Mouse (Mus musculus): Measurements from ENCODE around the gene Tmem131l. TPM values are rescaled to one million over a fixed set of nuclear protein-coding genes. Genes with fewer than 3 reads are reported as not detected.
"Not testable (repeated sequence)": the region's sequence is repeated elsewhere in the genome, so short reads cannot be mapped to it uniquely, and the experiment has no call there.

Gene Tmem131l
- polyA plus RNA-seq, 1 experiment from 2014 or later: 91.8 TPM

GRCm38 (mm10) chr3:83885163-83885562 is 154.8 kb downstream of the Tmem131l start:
- WGBS: 83% methylated on average over 2 of the region's 2 CpGs
- H3K27me3 ChIP-seq: no peaks in the 10 kb centered on the region
- no peak overlapping the region for H3K27ac ChIP-seq
- H3K4me2 ChIP-seq (replicated peaks): no peak overlapping the region
- no peaks in the 10 kb centered on the region for H3K36me3 ChIP-seq
- no peaks in the 10 kb centered on the region for H3K9me3 ChIP-seq
- H3K4me1 ChIP-seq (replicated peaks): no peaks in the 10 kb centered on the region
- no peak for ATAC-seq
- no peak overlapping the region for H3K9ac ChIP-seq (replicated peaks)
- H3K4me3 ChIP-seq (replicated peaks): no peak overlapping the region

DNA sequence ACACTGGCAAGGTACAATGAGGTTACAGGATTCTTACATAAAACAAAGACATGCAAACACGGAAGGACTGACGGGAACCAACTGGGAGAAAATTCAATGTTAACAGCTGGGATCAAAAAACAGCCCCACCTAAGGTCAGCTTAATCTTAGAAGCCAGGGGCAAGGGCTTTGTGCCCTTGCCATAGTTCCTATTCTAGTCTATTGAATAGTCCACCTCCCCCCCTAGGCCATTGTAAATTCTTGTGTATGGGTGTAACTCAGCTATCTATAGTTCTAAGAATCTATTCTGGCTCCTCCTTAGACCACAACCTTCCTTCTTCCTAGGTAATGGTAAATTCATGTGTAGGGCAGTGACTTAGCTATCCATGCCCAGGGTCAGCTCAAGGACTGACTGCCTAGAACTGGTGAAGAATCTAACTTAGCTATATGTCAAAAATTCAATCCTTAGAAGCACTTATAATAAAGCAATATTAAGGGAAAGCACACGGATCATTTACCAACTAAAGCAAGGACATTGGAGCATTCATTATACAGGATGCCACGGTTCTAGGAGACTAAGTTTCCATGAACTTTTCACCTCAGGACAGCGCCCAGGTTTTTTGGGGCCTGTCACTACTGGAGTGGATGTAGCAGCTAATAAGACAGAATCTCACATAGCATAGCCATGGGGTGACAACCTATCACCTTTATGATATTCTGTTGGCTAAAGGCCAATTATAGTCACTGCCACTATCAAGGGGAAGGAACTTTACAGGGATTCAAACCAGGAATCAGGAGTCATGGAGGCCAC is 160.5 kb downstream of the Tmem131l start:
- H3K36me3 ChIP-seq; H3K27ac ChIP-seq; ATAC-seq; H3K27me3 ChIP-seq; H3K4me2 ChIP-seq (replicated peaks); H3K4me1 ChIP-seq (replicated peaks); H3K9ac ChIP-seq (replicated peaks); H3K9me3 ChIP-seq; H3K4me3 ChIP-seq (replicated peaks): not testable (repeated sequence)
- WGBS: 82% methylated on average over 5 of the region's 5 CpGs

- H3K4me3 ChIP-seq (replicated peaks): no peak overlapping the region
- no peaks in the 10 kb centered on the region for H3K4me1 ChIP-seq (replicated peaks)
- H3K4me2 ChIP-seq (replicated peaks): no peak overlapping the region
- no peak for ATAC-seq
- 95% methylated on average over 4 of the region's 4 CpGs for WGBS
- no peaks in the 10 kb centered on the region for H3K27me3 ChIP-seq
- no peaks in the 10 kb centered on the region for H3K9me3 ChIP-seq
- no peaks in the 10 kb centered on the region for H3K36me3 ChIP-seq
- no peak overlapping the region for H3K27ac ChIP-seq
- no peak overlapping the region for H3K9ac ChIP-seq (replicated peaks)
Observed at GRCm38 (mm10) chr3:83878801-83879200, 161.2 kb downstream of the Tmem131l start.

GRCm38 (mm10) chr3:83876299-83876698 is 163.7 kb downstream of the Tmem131l start:
- Histone ChIP-seq H3K9ac (replicated peaks) (no peak overlapping the region), H3K4me2 (replicated peaks) (no peak overlapping the region), H3K27ac (no peak overlapping the region), H3K4me1 (replicated peaks) (no peaks in the 10 kb centered on the region), H3K27me3 (no peaks in the 10 kb centered on the region), H3K36me3 (no peaks in the 10 kb centered on the region), H3K9me3 (no peaks in the 10 kb centered on the region), H3K4me3 (replicated peaks) (no peak overlapping the region)
- ATAC-seq: no peak
- WGBS: 77% methylated on average over 4 of the region's 4 CpGs

DNA sequence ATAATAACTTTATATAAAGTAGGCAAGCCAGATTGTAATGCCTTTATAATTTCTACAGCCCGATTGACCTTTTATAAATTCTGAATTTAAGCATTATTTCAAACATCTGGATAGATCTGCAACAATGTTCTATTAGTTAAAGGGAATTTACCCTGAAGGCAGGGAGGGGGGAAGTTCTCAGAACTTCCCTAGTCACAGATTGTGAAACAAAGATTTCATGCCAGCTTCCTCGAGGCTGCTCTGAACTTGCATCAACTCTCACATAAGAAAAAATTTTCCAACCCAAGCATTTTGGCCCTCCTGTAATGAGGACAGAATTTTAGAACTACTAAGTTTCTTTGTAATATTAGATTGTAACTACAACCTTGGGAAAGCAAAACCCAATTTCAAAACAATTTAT is 164.9 kb downstream of the Tmem131l start:
- not testable (repeated sequence) for H3K4me3 ChIP-seq (replicated peaks); H3K27ac ChIP-seq; H3K9me3 ChIP-seq; H3K36me3 ChIP-seq; H3K4me1 ChIP-seq (replicated peaks); H3K4me2 ChIP-seq (replicated peaks); ATAC-seq; H3K9ac ChIP-seq (replicated peaks); H3K27me3 ChIP-seq
- WGBS: 94% methylated on average over 2 of the region's 2 CpGs

GRCm38 (mm10) chr3:83872853-83873252 is 167.1 kb downstream of the Tmem131l start:
- ATAC-seq; H3K4me3 ChIP-seq (replicated peaks); H3K36me3 ChIP-seq; H3K9me3 ChIP-seq; H3K9ac ChIP-seq (replicated peaks); H3K27ac ChIP-seq; H3K27me3 ChIP-seq; H3K4me1 ChIP-seq (replicated peaks); H3K4me2 ChIP-seq (replicated peaks): not testable (repeated sequence)
- WGBS: 87% methylated on average over 2 of the region's 2 CpGs

GRCm38 (mm10) chr3:83871962-83872361 is 168.0 kb downstream of the Tmem131l start:
- H3K9ac ChIP-seq (replicated peaks); ATAC-seq: not testable (repeated sequence)

GRCm38 (mm10) chr3:83871559-83871958 is 168.4 kb downstream of the Tmem131l start:
- 89% methylated on average over 7 of the region's 7 CpGs for WGBS
- not testable (repeated sequence) for H3K9me3 ChIP-seq; H3K36me3 ChIP-seq; H3K4me1 ChIP-seq (replicated peaks); H3K27ac ChIP-seq; H3K9ac ChIP-seq (replicated peaks); H3K4me3 ChIP-seq (replicated peaks); H3K4me2 ChIP-seq (replicated peaks); H3K27me3 ChIP-seq; ATAC-seq

More at GRCm38 (mm10) chr3:83871962-83872361, 168.0 kb downstream of the Tmem131l start:
- not testable (repeated sequence) for H3K4me2 ChIP-seq (replicated peaks); H3K27ac ChIP-seq; H3K9me3 ChIP-seq; H3K36me3 ChIP-seq; H3K27me3 ChIP-seq; H3K4me1 ChIP-seq (replicated peaks); H3K4me3 ChIP-seq (replicated peaks)
- 93% methylated on average over 4 of the region's 4 CpGs for WGBS

- H3K27me3 ChIP-seq: no peaks in the 10 kb centered on the region
- no peak overlapping the region for H3K4me3 ChIP-seq (replicated peaks)
- no peak overlapping the region for H3K27ac ChIP-seq
- H3K9ac ChIP-seq (replicated peaks): no peak overlapping the region
- no peaks in the 10 kb centered on the region for H3K9me3 ChIP-seq
- H3K4me1 ChIP-seq (replicated peaks): no peaks in the 10 kb centered on the region
- no peak for ATAC-seq
- 93% methylated on average over 2 of the region's 2 CpGs for WGBS
- H3K36me3 ChIP-seq: no peaks in the 10 kb centered on the region
- no peak overlapping the region for H3K4me2 ChIP-seq (replicated peaks)
Observed at GRCm38 (mm10) chr3:83869776-83870175, 170.2 kb downstream of the Tmem131l start.

GRCm38 (mm10) chr3:83867026-83867425 is 172.9 kb downstream of the Tmem131l start:
- not testable (repeated sequence) for H3K9ac ChIP-seq (replicated peaks); H3K27me3 ChIP-seq; H3K4me3 ChIP-seq (replicated peaks); H3K27ac ChIP-seq; H3K36me3 ChIP-seq; H3K4me1 ChIP-seq (replicated peaks); H3K4me2 ChIP-seq (replicated peaks); ATAC-seq; H3K9me3 ChIP-seq

- Histone ChIP-seq H3K4me3 (replicated peaks) (no peak overlapping the region), H3K9ac (replicated peaks) (no peak overlapping the region), H3K4me1 (replicated peaks) (no peaks in the 10 kb centered on the region), H3K27ac (no peak overlapping the region), H3K27me3 (no peaks in the 10 kb centered on the region), H3K4me2 (replicated peaks) (no peak overlapping the region), H3K36me3 (no peaks in the 10 kb centered on the region), H3K9me3 (no peaks in the 10 kb centered on the region)
- no peak for ATAC-seq
- WGBS: 93% methylated on average over 2 of the region's 2 CpGs
Observed at GRCm38 (mm10) chr3:83865216-83865615, 174.8 kb downstream of the Tmem131l start.

GRCm38 (mm10) chr3:83864064-83864548 is 175.9 kb downstream of the Tmem131l start:
- no peak overlapping the region for H3K4me3 ChIP-seq (replicated peaks)
- no peak overlapping the region for H3K27ac ChIP-seq
- H3K9ac ChIP-seq (replicated peaks): no peak overlapping the region
- H3K36me3 ChIP-seq: no peaks in the 10 kb centered on the region
- H3K4me1 ChIP-seq (replicated peaks): no peaks in the 10 kb centered on the region
- H3K27me3 ChIP-seq: no peaks in the 10 kb centered on the region
- no peaks in the 10 kb centered on the region for H3K9me3 ChIP-seq
- no peak overlapping the region for H3K4me2 ChIP-seq (replicated peaks)
- no peak for ATAC-seq
- 81% methylated on average over 9 of the region's 9 CpGs for WGBS

GRCm38 (mm10) chr3:83862956-83863355 is 177.0 kb downstream of the Tmem131l start:
- no peaks in the 10 kb centered on the region for H3K4me1 ChIP-seq (replicated peaks)
- no peak overlapping the region for H3K4me3 ChIP-seq (replicated peaks)
- no peak overlapping the region for H3K4me2 ChIP-seq (replicated peaks)
- H3K9me3 ChIP-seq: no peaks in the 10 kb centered on the region
- H3K27me3 ChIP-seq: no peaks in the 10 kb centered on the region
- no peaks in the 10 kb centered on the region for H3K36me3 ChIP-seq
- ATAC-seq: no peak
- WGBS: 59% methylated on average over 1 of the region's 1 CpGs
- no peak overlapping the region for H3K9ac ChIP-seq (replicated peaks)
- no peak overlapping the region for H3K27ac ChIP-seq
